Mouse (Mus musculus): ENCODE measurements around the gene Gm10295. TPM values are rescaled to one million over a fixed set of nuclear protein-coding genes. Genes with fewer than 3 reads are reported as not detected.
A peak's percentile ranks its signal among the peaks of the same experiment; 100 is the strongest.

Gm10295 gene
- total RNA-seq (2021) = not detected in 2 replicates
- long read RNA-seq = 0 reads

DNA sequence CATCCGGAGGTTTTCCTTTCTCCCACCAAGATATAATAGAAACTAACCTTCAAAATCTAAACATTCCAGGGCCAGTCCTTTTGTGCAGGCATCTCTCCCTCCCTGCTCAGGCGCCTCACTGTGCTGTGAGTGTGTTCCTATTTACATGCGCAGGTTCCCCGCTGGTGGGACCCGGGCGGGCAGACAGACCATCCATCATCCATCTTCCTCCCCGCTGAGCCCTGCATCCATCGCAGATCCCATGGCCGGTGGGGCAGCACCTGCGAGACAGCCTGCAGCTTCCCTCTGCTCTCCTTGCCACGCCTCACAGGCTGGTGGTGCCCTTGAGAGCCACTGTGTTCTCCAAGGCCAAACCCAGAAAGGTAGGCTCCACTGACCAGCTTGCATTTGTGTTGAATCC lies at the start of gene Gm10295:
Gene Gm10295, minus strand, starts transcription at position 122 of the 400 bp plus-strand sequence.
- no peak for DNase-seq

DNA sequence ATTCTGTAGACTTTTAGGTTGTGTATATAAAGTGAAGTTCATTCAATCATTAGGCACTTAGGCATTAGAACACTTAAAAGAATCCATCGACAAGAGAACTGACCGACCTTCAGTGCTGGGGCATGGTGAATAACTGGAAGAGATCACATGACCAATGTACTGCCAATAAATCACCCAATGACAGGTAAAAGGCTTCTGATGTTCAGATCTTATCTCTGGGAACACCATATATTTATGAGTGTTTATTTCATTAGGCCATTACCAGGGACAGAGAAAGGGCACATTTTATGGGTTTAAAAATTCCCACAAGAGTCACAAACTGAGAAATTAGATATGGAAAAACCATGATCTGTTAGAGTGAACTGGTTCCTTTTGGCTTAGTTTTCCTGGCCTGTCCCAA lies 49.7 kb upstream of the Gm10295 start:
- no peak for DNase-seq

DNA sequence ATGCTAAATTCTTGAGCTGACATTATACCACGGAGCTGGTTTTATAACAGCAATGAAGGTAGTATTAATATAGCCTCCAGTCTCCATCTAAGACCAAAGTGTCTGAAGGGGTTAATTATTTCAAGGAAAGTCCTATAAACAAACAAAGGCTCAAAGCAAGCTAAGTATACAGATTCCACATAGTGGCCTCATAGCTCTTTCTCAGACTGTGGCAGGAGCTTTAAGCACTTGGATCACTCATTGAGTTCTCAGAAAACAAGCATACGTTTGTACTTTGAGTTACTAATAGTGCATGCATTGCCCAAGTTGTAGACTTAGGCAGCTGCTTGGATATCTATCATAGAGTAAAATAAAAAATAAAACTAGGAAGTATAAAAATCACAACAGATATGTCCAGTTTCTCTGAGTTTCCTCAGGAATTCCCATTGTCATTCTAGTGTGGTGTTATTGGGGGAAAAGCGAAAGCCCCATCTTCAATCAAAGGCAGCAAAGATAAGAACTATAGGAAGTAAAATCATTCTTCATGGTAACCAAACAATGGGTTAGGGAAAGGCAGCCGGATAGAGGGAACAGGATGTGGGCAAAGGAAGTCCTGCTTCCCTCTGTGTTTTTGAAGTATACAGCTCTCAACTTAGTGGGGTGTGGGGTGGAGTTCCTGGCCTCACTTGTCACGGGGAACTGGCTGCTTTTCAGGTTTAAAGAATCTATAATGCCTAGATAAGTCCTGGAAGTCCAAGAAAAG lies 48.8 kb upstream of the Gm10295 start:
- DNase-seq = no peak

DNA sequence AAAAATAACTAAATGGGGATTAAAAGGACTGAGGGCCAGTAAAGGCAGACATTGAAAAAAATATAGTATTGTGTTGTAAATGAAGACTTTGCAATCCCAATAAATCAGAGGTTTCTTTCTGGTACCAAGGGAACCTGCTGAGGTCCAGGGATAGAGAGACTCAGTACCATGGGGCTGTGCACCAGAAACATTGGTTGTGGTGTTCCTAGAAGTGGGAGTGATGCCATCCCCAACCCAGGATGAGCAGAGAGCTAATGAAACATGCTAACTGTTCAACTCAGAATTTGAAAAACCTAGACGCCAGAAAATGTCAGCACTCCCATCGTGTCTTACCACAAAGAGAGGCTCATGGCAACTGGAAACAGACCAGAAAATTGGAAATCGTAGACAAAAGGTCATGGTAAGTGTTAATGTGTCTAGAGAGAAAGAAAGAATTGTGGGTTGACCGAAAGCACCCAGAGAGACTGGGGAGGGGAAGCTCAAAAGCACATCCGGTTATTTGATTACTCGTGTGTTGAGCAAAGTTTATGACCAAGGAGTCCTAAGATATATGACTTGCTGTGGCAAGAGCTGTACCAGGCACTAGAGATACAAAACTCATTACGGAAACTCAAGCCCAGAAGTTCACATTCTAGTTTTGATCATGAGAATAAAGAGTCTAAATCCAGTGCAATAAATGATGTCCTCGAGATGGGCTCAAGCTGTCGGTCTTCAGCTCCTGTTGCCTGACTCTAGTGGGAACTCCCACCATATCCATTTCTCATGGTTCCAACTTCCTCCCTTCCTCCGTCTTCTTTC lies 47.9 kb upstream of the Gm10295 start:
- DNase-seq = no peak

DNA sequence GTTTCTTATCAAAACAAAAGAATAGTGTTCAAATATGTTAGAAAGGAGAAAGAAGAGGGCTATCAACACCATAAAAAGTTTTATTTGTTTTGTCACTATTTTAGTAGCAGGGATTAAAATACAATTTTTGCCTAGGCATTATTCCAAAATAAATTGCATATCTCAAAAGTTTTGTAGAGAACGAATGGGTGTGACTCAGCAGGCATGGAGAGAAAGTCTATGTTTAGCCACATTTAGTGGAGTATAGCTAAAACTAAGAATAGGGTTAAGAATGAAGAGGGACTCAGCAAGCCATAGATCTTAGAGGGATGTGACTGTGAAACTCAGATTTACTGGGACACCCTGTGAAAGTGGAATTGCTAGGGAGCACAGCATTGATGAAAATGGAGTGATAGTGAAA lies 47.1 kb upstream of the Gm10295 start:
- no peak for DNase-seq

DNA sequence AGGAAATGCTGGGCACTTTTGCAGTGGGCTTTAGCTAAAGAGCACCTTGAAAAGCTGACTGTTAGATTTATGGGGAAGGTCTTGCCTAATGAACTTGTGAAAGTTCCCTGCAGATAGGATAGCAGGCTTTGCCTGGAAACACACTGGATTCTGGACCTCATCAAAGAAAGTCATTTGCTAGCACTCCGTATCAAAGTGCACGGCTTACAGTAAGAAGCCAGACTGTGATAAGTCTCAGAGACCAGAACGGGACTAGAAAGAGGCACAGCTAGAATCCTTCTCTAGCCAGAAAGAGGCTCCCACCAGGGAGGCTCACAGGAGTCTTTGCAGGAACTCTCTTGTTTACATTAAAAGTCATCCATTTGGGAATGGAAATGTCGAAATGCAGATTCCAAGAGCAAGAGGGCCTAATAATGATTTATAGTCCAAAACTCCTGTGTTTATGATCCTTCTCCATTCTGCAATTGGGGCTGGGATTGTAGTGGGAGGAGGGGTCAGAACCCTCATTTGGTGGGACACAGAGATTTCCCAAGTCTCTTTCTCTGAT lies 41.6 kb upstream of the Gm10295 start:
- DNase-seq = no peak

DNA sequence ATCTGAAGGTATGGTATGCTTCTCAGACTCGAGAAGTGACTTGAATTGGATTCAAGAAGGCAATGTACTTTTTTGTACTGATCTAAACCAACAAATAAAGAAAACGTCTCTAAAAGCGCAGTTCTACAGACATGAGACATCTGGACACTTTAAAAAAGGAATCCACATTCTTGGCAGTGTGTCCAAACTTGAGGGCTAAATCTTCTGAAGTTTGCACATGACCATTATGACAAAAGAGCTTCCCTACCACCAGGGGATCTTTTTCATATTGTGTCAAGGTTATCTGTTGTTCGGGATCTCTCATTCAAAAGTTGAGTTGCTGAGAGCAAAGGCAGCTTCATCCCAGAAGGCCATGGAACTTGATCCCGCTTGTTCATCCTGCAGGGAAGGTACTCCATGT lies 40.0 kb upstream of the Gm10295 start:
- DNase-seq = no peak

DNA sequence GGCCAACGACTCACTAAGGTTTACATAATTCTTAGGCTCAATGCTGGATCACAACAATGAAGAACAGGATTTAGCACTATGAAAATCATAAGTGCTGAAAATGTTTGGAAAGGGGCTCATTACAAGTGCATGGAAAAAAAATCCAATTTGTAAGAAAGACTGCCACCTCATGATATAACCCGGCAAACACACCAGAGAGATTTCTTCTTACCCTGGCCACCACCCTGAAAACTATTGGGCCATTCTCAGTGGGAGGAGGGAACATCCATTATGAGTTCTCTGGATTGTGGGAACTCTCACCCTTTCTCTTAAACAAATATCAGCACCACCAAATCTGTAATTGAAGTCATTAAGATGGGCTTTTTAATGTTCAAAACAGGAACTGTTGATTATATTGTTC lies 39.0 kb upstream of the Gm10295 start:
- DNase-seq = no peak

DNA sequence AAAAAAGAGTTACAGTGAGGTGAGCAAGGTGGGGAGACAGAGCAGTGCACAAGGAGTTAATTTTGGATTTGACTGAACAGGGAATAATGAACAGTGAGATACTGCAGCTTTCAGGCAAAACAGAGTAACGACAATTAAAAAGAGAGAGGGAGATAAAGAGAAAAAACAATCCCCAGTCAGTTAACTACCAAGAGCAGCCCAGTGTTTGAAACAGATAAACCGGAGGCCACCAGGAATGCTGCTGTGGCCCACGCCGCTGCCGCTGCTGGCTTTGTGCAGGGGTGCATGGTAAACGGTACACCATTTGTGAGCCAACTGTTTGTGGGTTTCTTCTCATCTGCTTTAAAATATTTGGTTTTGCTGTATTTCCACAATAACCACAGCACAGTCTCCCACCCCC lies 34.8 kb upstream of the Gm10295 start:
- no peak for DNase-seq

DNA sequence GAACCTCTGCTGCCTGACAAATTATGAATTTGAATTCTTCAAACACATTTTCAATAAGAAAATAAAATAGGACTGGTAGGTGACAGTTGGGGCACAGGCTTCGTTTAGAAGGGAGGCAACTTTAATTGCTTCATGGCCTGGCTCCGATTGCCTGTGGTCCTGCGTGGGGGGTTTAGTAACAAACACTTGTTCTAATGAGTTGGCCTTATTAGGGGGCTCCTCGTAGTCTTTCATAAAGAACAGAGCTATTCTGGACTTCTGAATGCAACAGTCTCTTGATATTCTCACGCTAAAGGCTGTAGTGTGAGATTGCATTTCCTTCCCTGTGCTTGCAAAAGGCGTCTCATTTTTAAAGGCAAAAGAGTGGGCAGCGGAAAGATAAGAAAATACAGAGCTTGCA lies 33.6 kb upstream of the Gm10295 start:
- no peak for DNase-seq

DNA sequence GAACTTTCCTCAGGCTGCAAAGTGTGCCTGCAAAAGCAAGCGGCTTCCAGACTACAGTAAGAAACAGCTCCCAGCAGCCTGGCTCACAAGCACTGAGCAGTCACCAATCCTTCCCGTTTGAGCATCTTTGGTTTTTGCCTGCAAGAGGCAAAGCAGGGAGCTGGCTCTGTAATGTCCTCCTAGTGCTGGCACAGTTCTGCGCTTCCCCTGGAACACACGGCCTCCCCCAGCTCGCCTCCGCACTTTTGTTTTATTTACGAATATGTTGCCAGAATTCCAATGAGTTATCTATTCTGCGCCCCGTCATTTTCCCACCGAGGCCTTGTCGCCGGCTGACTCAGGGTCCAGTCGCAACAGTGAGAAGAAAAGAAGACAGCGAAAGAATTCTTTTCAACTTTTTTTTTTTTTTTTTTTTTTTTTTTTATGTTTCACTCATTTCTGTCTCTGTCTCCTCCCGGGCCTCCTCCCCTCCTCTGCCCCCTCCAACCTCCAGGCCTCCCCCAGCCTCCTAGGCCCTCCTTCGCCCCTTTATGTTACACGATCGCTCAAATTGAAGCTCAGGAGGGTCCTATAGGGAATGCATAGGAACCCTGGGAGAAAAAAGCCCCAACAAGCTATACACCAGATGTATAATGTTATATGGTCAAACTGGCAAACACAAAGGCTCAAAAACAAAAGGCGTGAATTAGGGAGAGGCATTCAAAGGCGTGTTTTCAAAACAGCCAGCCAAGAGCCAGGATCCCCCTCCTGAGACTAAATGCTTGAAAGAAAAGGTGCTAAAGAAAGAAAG lies 32.3 kb upstream of the Gm10295 start:
- peak; percentile 30 for DNase-seq

DNA sequence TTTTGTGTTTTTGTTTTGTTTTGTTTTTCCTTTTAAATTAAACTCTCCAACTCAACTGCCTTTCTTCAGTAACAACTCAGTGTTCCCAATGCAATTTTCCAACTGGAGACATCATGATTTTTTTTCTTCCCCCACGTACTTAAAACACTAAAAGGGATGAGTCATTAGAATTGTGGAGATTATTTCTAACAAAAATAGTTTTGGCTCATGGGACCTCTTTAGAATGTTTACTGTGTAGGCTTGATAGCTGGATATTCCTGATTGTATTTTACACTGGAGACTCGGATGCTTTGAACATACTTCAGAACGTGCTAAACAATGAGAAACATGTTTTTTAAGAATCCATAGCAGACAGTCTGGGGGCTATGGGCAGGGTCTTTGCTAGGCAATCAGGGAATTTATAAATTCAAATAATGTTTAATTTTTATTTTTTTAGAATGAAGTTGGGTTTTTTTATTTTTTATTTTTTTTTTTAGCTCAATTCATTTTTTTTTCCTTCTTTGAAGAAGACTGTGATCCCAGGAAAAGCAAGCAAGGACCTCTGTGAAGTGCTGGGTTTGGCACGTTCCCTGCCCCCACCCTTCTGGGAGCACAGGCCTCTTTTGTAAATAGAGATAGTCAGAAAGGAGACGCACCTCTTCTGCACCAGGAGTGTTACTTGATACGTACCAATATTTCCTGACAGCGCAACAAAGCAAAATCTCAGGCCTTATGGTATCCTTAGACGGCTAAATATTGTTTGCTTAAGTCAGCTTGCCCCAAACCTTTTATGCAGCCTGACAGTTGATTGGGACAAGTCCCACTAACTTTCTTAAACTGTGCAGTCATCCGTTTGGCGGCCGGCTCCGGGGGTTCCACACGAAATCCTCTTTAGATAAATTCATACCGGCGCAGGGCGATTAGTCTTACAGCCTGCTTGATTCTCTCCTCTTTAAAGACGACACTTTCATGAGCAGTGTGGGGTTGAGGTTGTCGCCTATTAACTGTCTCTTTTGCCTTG lies 28.8 kb upstream of the Gm10295 start:
- DNase-seq = no peak

DNA sequence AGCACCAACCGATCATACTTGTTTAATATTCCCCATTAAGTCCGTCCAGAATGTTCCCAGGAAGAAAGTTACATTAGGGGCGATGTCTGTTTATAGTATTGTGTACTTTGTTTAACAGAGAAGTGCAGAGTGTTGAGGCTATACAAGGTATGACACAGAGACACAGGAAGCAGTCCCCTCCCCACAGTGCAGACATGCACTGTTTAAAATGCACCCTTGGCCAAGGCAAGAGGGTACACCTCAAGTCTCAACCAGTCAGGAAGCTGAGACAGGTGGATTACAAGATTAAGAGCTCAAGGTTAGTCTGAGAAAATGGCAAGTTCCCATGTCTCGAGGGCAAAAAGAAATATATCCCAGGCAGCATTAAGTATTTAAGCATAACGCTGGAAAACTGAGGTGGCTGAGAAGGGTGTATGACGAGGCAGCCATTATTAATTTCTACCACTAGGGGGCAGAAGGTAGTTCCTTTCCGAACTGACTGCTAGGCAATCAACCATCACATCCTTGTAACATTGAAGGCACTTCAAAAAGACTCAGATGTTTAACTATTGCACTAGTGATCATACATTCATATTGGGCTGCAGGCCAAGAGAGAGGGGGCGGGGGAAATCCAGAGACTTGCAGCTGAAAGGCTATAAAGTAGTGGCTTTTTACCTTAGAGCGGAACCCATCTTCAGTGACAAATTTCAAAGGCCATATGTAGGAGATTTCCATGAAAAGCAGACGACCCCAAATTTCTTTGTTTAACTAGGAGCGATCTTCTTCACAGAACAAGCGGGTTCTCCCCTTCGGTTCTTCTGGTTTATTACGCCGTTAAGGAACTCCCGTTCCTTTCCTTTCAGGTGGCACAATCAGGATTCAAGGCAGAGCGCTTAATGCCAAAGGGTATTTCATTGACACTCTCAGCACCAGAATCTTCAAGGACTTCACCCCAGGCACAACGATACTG lies 27.8 kb upstream of the Gm10295 start:
- DNase-seq = no peak

DNA sequence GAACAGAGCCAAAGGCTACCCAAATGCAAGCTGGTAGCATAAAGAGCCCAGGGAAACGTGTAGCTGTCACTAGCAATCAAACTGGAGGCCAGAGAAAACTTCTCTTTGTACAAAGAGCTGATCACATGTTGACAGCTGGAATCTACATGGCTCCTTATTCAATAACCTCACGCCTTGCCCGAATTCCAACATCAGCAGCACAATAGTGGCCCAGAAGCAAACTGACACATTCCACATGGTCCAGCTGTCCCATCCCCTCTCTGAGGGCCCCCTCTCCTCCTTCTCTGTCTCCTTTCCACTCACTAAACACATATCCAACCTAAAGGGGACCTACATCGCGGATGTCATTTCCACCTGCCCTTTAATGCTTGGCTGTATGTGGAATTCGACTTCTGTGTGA lies 26.7 kb upstream of the Gm10295 start:
- DNase-seq = no peak

DNA sequence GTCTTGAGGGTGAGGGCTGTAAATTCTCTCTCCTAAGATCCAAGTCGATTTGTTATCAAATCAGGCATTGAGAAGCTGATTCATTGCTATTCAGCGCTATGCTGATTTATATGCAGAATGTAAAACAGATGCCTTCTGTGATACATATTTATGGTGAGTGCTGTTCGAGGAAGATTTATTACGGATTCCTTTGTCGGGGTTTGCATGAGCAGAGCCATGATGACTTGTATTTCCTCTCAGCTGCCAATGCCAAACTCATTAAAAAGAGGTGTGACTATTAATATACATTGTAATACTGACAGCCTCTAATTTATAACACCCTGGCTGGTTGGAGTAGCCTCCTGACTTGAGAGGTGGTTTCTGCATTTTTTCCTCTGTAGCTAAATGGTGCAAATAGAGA lies 22.8 kb upstream of the Gm10295 start:
- no peak for DNase-seq

DNA sequence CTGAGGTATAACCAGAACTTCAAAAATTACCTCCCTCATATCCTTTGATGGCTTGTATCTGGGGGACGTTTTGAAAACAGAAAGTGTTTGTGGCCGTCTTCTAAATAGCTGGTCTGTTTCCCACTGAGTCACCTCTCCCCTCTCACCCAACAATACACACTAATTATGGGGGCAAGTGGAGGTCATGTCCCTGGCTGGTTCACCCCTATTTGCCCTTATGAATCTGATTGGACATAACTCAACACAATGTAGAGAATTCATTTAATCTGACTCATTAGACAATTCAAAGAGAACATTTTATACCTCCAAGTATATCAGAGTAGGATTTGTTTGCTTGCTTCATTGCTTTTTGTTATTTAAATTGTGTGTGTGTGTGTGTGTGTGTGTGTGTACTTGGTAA lies 20.6 kb upstream of the Gm10295 start:
- DNase-seq = no peak

DNA sequence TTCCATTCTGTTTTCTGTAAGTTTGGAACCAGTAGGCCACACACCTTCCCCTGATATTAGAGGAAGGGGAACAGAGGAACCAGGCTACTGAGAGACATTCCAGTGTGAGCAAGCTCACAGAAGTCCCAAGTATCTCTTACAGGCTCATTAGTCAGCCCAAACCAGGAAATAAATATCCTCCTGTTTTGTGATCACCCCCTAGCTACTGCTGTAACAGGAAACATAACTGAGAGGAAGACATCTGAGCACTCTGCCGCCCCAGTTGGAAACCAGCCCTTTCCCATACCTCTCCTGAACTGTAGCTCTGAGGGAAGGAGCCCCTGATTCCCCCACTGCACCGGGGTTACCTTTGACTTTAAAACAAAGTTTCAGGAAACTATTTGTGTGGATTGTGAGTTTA lies 19.5 kb upstream of the Gm10295 start:
- DNase-seq = no peak

DNA sequence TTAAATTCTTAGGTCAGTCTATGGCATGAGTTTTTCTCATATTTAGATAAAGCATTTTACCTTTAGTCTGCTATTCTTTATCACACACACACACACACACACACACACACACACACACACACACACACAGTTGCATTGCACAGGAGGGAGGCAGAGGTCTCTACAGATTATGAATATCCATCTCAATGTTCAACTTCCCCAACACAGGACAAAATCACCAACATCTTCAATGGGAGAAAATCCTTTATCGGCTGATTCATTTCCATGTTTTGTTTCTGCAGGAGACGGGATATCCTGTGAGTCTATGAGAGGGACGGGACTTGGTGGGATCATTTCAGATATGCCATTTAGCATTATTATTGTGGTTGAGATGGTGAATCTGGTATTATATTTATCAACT lies 18.8 kb upstream of the Gm10295 start:
- DNase-seq = peak; percentile 3

DNA sequence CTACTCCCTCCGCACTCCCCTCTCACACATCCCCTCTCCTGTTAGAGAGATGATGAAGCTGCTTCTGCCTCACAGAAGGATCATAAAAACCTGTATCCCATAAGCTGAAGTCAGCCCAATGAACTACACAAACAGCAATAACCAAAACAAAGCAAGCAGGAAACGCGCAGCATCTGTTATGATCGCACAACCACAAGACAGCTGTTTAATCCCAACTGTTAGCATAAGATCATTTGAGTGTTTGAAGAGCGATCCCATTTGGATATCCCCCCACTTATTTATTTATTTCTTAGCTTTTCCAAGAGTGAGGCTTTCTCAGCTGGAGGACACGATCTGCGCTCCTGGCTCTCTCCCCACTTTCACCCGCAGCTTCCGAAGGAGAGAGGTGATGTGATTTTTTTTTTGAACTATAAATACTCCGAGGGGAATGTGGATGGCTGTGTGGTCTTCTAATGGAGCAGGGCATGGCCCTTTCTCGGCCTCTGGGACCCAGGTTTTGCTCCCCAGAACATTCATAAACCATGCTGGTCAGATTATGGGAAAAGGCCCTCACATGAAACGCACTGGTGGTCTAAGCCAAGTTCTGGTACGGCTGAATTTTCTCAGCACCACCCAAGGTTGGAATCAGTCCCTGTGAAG lies 17.4 kb upstream of the Gm10295 start:
- DNase-seq = no peak

DNA sequence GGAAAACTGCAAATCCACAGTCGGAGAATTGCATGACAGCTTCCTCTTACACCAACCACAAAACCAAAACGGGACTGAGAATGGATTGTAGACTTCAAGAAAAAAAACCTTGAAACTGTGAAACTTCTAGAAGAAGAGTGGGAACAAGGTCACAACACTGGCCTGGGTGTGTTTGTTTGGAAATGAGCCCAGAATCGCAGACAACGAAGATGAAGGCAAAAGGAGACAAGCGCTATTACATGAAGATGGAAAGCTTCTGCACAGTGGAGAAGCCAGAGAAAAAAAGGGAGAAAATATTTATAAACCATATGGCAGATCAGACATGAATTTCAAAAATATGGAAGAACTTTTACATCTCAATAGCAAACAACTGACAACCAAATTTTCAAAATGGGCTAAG lies 4.3 kb upstream of the Gm10295 start:
- no peak for DNase-seq

Data from adrenal gland, postnatal 25 days (tissue).